Mouse (Mus musculus) forebrain, postnatal 0 days (tissue): ENCODE data around the gene Gmppb. TPM values are rescaled to one million over a fixed set of nuclear protein-coding genes. Genes with fewer than 3 reads are reported as not detected.

ENCODE experiments used
- ATAC-seq: fragments of 200-750 bp; cut with Nextera tagmentation; 2 replicates; pipeline ENCODE4 v1.8.0; 2017; ENCODE audit warnings: mild to moderate bottlenecking, moderate library complexity
- DNase-seq: peaks from one replicate; pipeline ENCODE4 v3.0.0-alpha.2; 2015
- H3K27ac ChIP-seq: fragments of 300-500 bp; sonication (generic); 2 replicates; pipeline ENCODE4 v1.5.1; 2014; ENCODE audit warnings: low read depth, mild to moderate bottlenecking, antibody characterized with exemption, low read length, moderate library complexity, mixed read lengths
- H3K27me3 ChIP-seq: fragments of 300-500 bp; sonication (generic); 2 replicates; pipeline ENCODE4 v1.6.1; 2014; ENCODE audit warnings: mild to moderate bottlenecking, low read length, mixed read lengths; ENCODE audit not compliant: insufficient read depth
- H3K36me3 ChIP-seq: fragments of 300-500 bp; sonication (generic); 2 replicates; pipeline ENCODE4 v1.6.1; 2014; ENCODE audit warnings: mild to moderate bottlenecking, moderate library complexity; ENCODE audit not compliant: insufficient read depth
- H3K4me1 ChIP-seq: fragments of 300-500 bp; sonication (generic); 2 replicates; pipeline ENCODE4 v1.6.1; 2014; ENCODE audit warnings: antibody characterized with exemption; ENCODE audit not compliant: insufficient read depth
- H3K4me2 ChIP-seq: fragments of 300-500 bp; sonication (generic); 2 replicates; pipeline ENCODE4 v1.6.1; 2014; ENCODE audit warnings: low read depth, mild to moderate bottlenecking, moderate library complexity
- H3K4me3 ChIP-seq: fragments of 300-500 bp; sonication (generic); 2 replicates; pipeline ENCODE4 v1.5.1; 2014; ENCODE audit warnings: low read depth, low read length, mixed read lengths
- H3K9ac ChIP-seq: fragments of 300-500 bp; sonication (generic); 2 replicates; pipeline ENCODE4 v1.6.1; 2014; ENCODE audit warnings: mild to moderate bottlenecking
- H3K9me3 ChIP-seq: fragments of 300-500 bp; sonication (generic); 2 replicates; pipeline ENCODE4 v1.6.1; 2016; ENCODE audit warnings: low read length
- CTCF ChIP-seq: sonication (generic); IDR thresholded peaks from 2 replicates; pipeline ENCODE4 v1.5.1; 2016; ENCODE audit warnings: antibody characterized with exemption, control low read depth, low read depth
- WGBS: fragments of 180-500 bp; shearing (Covaris S2); extraction: QIAGEN DNeasy Blood & Tissue Kit; methylation state at CpG from one replicate; pipeline ENCODE4 v1.1.7; 2014; 5-methylcytosine and 5-hydroxymethylcytosine counted together
- polyA plus RNA-seq: library from polyadenylated mRNA; unstranded; fragments of >200 nt; fragmentation: Nextera tagmentation; extraction: Ambion mirVana; gene quantifications from 2 replicates; pipeline ENCODE4 v1.2.1, GENCODE M21; 2015
- total RNA-seq: library from RNA; depleted of rRNA; stranded (reverse); fragments of >200 nt; gene quantifications from 2 replicates; pipeline ENCODE4 v1.2.3, GENCODE M21; 2014

The Gmppb gene
- total and polyA plus RNA-seq, 2 experiments from 2014 or later, result 16.0 to 18.6 TPM

- no peak overlapping the region for H3K9ac ChIP-seq
- TF ChIP-seq CTCF, result no peak
- no peak overlapping the region for H3K27ac ChIP-seq
- H3K4me1 ChIP-seq, result peaks cover 3% of the 10 kb centered on the region
- no peaks in the 10 kb centered on the region for H3K27me3 ChIP-seq
- 65% methylated on average over 7 of the region's 7 CpGs for WGBS
- no peak for DNase-seq
- no peaks in the 10 kb centered on the region for H3K9me3 ChIP-seq
- ATAC-seq, result no peak
- H3K36me3 ChIP-seq, result peaks cover 23% of the 10 kb centered on the region
- no peak overlapping the region for H3K4me2 ChIP-seq
- H3K4me3 ChIP-seq, result no peak overlapping the region
Measured at GRCm38 (mm10) chr9:108073141-108073930, 24.3 kb downstream of the Gmppb start.

GRCm38 (mm10) chr9:108080168-108080567 lies 31.1 kb downstream of the Gmppb start, which contains the start of gene Mst1:
TSS of gene Mst1 (plus strand) at chr9:108080436.
- Histone ChIP-seq H3K27ac (no peak within 1 kb of the TSS), H3K36me3 (peaks cover 7% of the 10 kb centered on the region; the same call in 1 of the 2 replicates), H3K27me3 (peaks cover 7% of the 10 kb centered on the region), H3K4me2 (peak within 1 kb of the TSS; percentile 81), H3K4me3 (peak within 1 kb of the TSS; percentile 74), H3K4me1 (peaks cover 10% of the 10 kb centered on the region), H3K9ac (peak within 1 kb of the TSS; percentile 95), H3K9me3 (no peaks in the 10 kb centered on the region)
- WGBS, result 80% methylated on average over 5 of the region's 5 CpGs
- no peak for ATAC-seq
- DNase-seq, result no peak
- TF ChIP-seq CTCF, result no peak

- Histone ChIP-seq H3K36me3 (peaks cover 29% of the 10 kb centered on the region), H3K9ac (no peak overlapping the region), H3K27me3 (peaks cover 7% of the 10 kb centered on the region), H3K27ac (no peak overlapping the region), H3K4me2 (peak overlapping the region; percentile 29), H3K9me3 (no peaks in the 10 kb centered on the region), H3K4me3 (0 out of 2 replicates have a peak overlapping the region, but pooled peaks have one; percentile 12), H3K4me1 (peaks cover 10% of the 10 kb centered on the region)
- no peak for TF ChIP-seq CTCF
- no peak; the same call in 1 of the 2 replicates for ATAC-seq
- no peak for DNase-seq
- WGBS, result 6% methylated on average over 19 of the region's 19 CpGs
Measured at GRCm38 (mm10) chr9:108082549-108082948, 33.5 kb downstream of the Gmppb start.

GRCm38 (mm10) chr9:108082988-108083431 lies 34.0 kb downstream of the Gmppb start, which contains the start of gene Rnf123:
TSS of gene Rnf123 (minus strand) at chr9:108083346.
- Histone ChIP-seq H3K4me3 (0 out of 2 replicates have a peak within 1 kb of the TSS, but pooled peaks have one; percentile 12), H3K27me3 (peaks cover 7% of the 10 kb centered on the region), H3K9ac (no peak within 1 kb of the TSS), H3K4me1 (peaks cover 10% of the 10 kb centered on the region), H3K4me2 (peak within 1 kb of the TSS; percentile 29), H3K27ac (no peak within 1 kb of the TSS), H3K9me3 (no peaks in the 10 kb centered on the region), H3K36me3 (peaks cover 34% of the 10 kb centered on the region)
- no peak for DNase-seq
- ATAC-seq, result no peak
- no peak for TF ChIP-seq CTCF
- 30% methylated on average over 12 of the region's 12 CpGs for WGBS

- Histone ChIP-seq H3K4me2 (no peak overlapping the region), H3K27me3 (peaks cover 7% of the 10 kb centered on the region), H3K9me3 (no peaks in the 10 kb centered on the region), H3K9ac (no peak overlapping the region), H3K27ac (no peak overlapping the region), H3K4me1 (peaks cover 5% of the 10 kb centered on the region), H3K4me3 (no peak overlapping the region), H3K36me3 (peaks cover 39% of the 10 kb centered on the region)
- ATAC-seq (no peak), DNase-seq (no peak)
- TF ChIP-seq CTCF, result no peak
- 88% methylated on average over 6 of the region's 6 CpGs for WGBS
Measured at GRCm38 (mm10) chr9:108083561-108083960, 34.5 kb downstream of the Gmppb start.

- H3K4me3 ChIP-seq, result no peak overlapping the region
- peaks cover 56% of the 10 kb centered on the region for H3K36me3 ChIP-seq
- TF ChIP-seq CTCF, result no peak
- H3K27ac ChIP-seq, result no peak overlapping the region
- no peak overlapping the region for H3K4me2 ChIP-seq
- WGBS, result 94% methylated on average over 4 of the region's 4 CpGs
- peaks cover 4% of the 10 kb centered on the region; the same call in 1 of the 2 replicates for H3K4me1 ChIP-seq
- H3K27me3 ChIP-seq, result peaks cover 7% of the 10 kb centered on the region
- no peaks in the 10 kb centered on the region for H3K9me3 ChIP-seq
- DNase-seq (no peak), ATAC-seq (no peak)
- H3K9ac ChIP-seq, result no peak overlapping the region
Measured at GRCm38 (mm10) chr9:108085261-108085660, 36.2 kb downstream of the Gmppb start.

GRCm38 (mm10) chr9:108090611-108091120 lies 41.6 kb downstream of the Gmppb start:
- Histone ChIP-seq H3K4me3 (no peak overlapping the region), H3K9ac (no peak overlapping the region), H3K4me2 (no peak overlapping the region), H3K27ac (no peak overlapping the region), H3K9me3 (no peaks in the 10 kb centered on the region), H3K36me3 (peaks cover 67% of the 10 kb centered on the region), H3K4me1 (no peaks in the 10 kb centered on the region), H3K27me3 (no peaks in the 10 kb centered on the region)
- TF ChIP-seq CTCF, result no peak
- WGBS, result 97% methylated on average over 7 of the region's 7 CpGs
- no peak for DNase-seq
- no peak for ATAC-seq
